Mouse (Mus musculus) 3134 (cell line): ENCODE measurements around the gene Shpk.
A peak's percentile ranks its signal among the peaks of the same experiment; 100 is the strongest.

Experiments used
- DNase-seq: peaks from one replicate; pipeline ENCODE4 v3.0.0-alpha.2; 2011; ENCODE audit warnings: low spot score; ENCODE audit not compliant: insufficient read length; ENCODE audit errors: extremely low read depth

Shpk gene

GRCm38 (mm10) chr11:73258664-73259063 lies 59.4 kb downstream of the Shpk start:
- DNase-seq = no peak

DNA sequence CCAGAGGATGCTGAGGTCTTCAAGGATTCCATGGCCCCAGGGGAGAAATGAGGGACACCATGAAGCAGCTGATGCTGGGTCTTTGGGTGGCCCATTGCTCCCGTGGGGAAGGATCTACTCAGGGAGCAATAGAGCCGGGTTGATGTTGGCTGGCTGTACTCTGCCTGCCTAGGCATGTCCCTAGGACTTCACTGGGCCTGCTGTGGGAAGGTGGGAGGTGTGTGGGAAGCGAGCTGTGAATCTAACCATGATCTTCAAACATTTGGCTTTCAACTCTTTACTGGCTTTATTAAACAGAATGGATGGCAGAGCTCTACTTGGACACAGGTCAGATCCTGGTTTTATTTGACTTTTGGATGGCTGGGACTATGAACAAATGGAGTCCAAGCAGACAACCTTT lies 61.2 kb downstream of the Shpk start:
- DNase-seq = no peak

DNA sequence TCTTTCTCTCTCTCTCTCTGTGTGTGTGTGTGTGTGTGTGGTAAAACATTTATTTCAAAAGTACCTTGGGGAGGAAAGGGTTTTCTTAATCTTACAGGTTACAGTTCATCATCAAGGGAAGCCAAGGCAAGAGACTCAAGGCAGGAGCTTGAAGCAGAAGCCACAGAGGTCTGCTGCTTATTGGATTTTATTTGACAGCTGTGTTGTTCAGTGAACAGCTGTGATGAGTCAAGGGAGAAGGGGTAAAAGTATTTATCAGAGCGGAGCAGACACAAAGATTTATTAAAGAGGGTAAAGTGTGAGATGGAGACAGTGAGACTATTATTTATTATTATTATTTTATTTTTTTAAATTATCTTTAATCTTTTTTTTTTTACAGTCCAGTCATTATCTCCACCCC lies 62.1 kb downstream of the Shpk start:
- no peak for DNase-seq

- peak; percentile 30 for DNase-seq
Measured at GRCm38 (mm10) chr11:73267267-73267666, 68.0 kb downstream of the Shpk start, which contains the start of gene Trpv3. TSS of gene Trpv3 (plus strand) at chr11:73267388.
